30 mouse cellular contexts compared by ENCODE assay signal in the genomic region with DNA sequence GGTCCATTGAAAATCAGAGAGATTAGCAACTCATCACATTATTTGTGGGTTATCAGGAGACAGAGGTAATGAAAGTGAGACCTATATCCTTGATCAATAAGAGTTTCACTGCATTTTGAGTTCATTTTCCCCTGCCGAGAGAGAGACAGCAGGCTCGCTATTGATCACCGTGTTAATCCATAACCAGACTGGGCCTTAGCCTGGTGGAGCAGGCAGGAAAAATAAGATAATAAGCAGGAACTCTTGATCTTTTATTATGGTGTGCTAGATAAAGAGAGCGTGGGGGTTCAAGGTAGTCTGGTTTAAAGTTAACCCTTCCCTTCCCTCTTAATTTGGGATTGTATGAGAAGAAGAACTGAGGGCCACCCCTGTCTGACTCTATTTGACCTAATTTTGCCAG.
DNase-seq lines count a peak whose midpoint lies in the region; ATAC-seq and TF ChIP-seq lines count a peak whose summit lies in the region.
"Had no signal": no experiment of that assay in that cellular context is flagged by ENCODE, and none has a peak within 500 bp of the region (broad histone marks: within the 10 kb centered on the region; RNA-seq: fewer than 3 reads in every experiment).

No protein-coding gene starts in this region.

- no peak for TF ChIP-seq EP300 in stomach, postnatal 0 days (optimal IDR thresholded peaks at IDR 0.05)
- no peak for TF ChIP-seq EP300 in liver, postnatal 0 days (IDR thresholded peaks at IDR 0.05; ENCODE audit: low read depth)

- no peak overlapping the region for H3K9ac ChIP-seq in stomach, embryonic 15.5 days
- H3K9ac ChIP-seq in stomach, postnatal 0 days (ENCODE audit: low read length): no peak overlapping the region
- no peak overlapping the region for H3K9ac ChIP-seq in intestine, postnatal 0 days (ENCODE audit: low read depth, low read length)
- H3K9ac ChIP-seq in liver, postnatal 0 days (replicated peaks): no peak overlapping the region
- H3K9ac ChIP-seq: embryonic facial prominence, embryonic 13.5 days; forebrain, embryonic 12.5 days; forebrain, embryonic 15.5 days; hindbrain, embryonic 13.5 days had no signal

- no peak overlapping the region for H3K27ac ChIP-seq in stomach, embryonic 15.5 days
- H3K27ac ChIP-seq in stomach, postnatal 0 days (replicated peaks): no peak overlapping the region
- H3K27ac ChIP-seq in intestine, postnatal 0 days (ENCODE audit: low read depth, low read length): no peak overlapping the region
- no peak overlapping the region for H3K27ac ChIP-seq in liver, postnatal 0 days (ENCODE audit: low read depth)
- H3K27ac ChIP-seq: embryonic facial prominence, embryonic 10.5 days; embryonic facial prominence, embryonic 13.5 days; forebrain, embryonic 12.5 days; forebrain, embryonic 15.5 days; hindbrain, embryonic 10.5 days; hindbrain, embryonic 13.5 days had no signal

- 0 out of 2 replicates have a peak overlapping the region, but pooled peaks have one; percentile 1 for H3K4me2 ChIP-seq in stomach, embryonic 15.5 days
- no peak overlapping the region for H3K4me2 ChIP-seq in stomach, postnatal 0 days (replicated peaks; ENCODE audit: low read depth)
- peak overlapping the region; percentile 50 for H3K4me2 ChIP-seq in intestine, postnatal 0 days (replicated peaks; ENCODE audit: low read depth)
- peak overlapping the region; percentile 53 for H3K4me2 ChIP-seq in liver, postnatal 0 days (ENCODE audit: low read depth, low read length)
- H3K4me2 ChIP-seq: embryonic facial prominence, embryonic 13.5 days; forebrain, embryonic 12.5 days; forebrain, embryonic 15.5 days; heart, embryonic 11.5 days; hindbrain, embryonic 13.5 days had no signal

- peak; percentile 34 for DNase-seq in heart, adult 11 months
- no peak for DNase-seq in heart, postnatal 10 days
- no peak for DNase-seq in stomach, postnatal 0 days (ENCODE audit: low spot score)
- DNase-seq in liver, postnatal 0 days: no peak
- no peak for DNase-seq in gastrocnemius, adult 18-20 months (ENCODE audit: low spot score)
- DNase-seq: adrenal gland, postnatal 10 days; adrenal gland, postnatal 36 days; cerebellum, adult 11 months; cerebellum, adult 2 months; cerebellum, adult 9-11 months; cerebellum, postnatal 36 days; embryo, embryonic 11 days; gastrocnemius, postnatal 10 days; gastrocnemius, postnatal 36 days; heart, postnatal 36 days had no signal

- no peaks in the 10 kb centered on the region for H3K9me3 ChIP-seq in stomach, embryonic 15.5 days
- no peaks in the 10 kb centered on the region for H3K9me3 ChIP-seq in stomach, postnatal 0 days (ENCODE audit: control insufficient read depth, low read length)
- H3K9me3 ChIP-seq in intestine, postnatal 0 days (ENCODE audit: control insufficient read depth): no peaks in the 10 kb centered on the region
- H3K9me3 ChIP-seq in liver, postnatal 0 days (ENCODE audit: low read length): no peaks in the 10 kb centered on the region
- H3K9me3 ChIP-seq: embryonic facial prominence, embryonic 10.5 days; embryonic facial prominence, embryonic 13.5 days; forebrain, embryonic 12.5 days; forebrain, embryonic 15.5 days; hindbrain, embryonic 10.5 days; hindbrain, embryonic 13.5 days had no signal

- H3K4me1 ChIP-seq in stomach, embryonic 15.5 days: no peaks in the 10 kb centered on the region
- H3K4me1 ChIP-seq in stomach, postnatal 0 days (replicated peaks; ENCODE audit: control insufficient read depth, insufficient read depth): no peaks in the 10 kb centered on the region
- no peaks in the 10 kb centered on the region for H3K4me1 ChIP-seq in intestine, postnatal 0 days (replicated peaks; ENCODE audit: control insufficient read depth, insufficient read depth, low read length)
- H3K4me1 ChIP-seq in liver, postnatal 0 days (ENCODE audit: insufficient read depth): no peaks in the 10 kb centered on the region
- H3K4me1 ChIP-seq: embryonic facial prominence, embryonic 10.5 days; embryonic facial prominence, embryonic 13.5 days; forebrain, embryonic 12.5 days; forebrain, embryonic 15.5 days; hindbrain, embryonic 10.5 days; hindbrain, embryonic 13.5 days had no signal

- no peak for ATAC-seq in stomach, embryonic 15.5 days (ENCODE audit: insufficient read depth, low FRiP score, low read depth)
- ATAC-seq in stomach, postnatal 0 days (ENCODE audit: low FRiP score, low TSS enrichment): no peak
- no peak for ATAC-seq in intestine, postnatal 0 days
- ATAC-seq in liver, postnatal 0 days: peak; percentile 53; the same call in 1 of the 2 replicates
- ATAC-seq in CD4-positive, CD25-positive, alpha-beta regulatory T cell, adult 4 months: no peak
- ATAC-seq: forebrain, embryonic 15.5 days; hindbrain, embryonic 16.5 days; Patski had no signal

- intact Hi-C loops in heart, postnatal 10 days (cut with DNase I): no loop called here

- WGBS in stomach, embryonic 15.5 days: 71% methylated on average over 4 of the region's 4 CpGs
- WGBS in stomach, postnatal 0 days: 61% methylated on average over 4 of the region's 4 CpGs
- WGBS in intestine, postnatal 0 days: 41% methylated on average over 4 of the region's 4 CpGs
- 75% methylated on average over 4 of the region's 4 CpGs for WGBS in liver, postnatal 0 days (ENCODE audit: insufficient replicate concordance)

- H3K36me3 ChIP-seq in stomach, embryonic 15.5 days: no peaks in the 10 kb centered on the region
- H3K36me3 ChIP-seq in stomach, postnatal 0 days (ENCODE audit: control insufficient read depth, insufficient read depth, low read length): no peaks in the 10 kb centered on the region
- no peaks in the 10 kb centered on the region for H3K36me3 ChIP-seq in intestine, postnatal 0 days (ENCODE audit: control insufficient read depth, insufficient read depth)
- no peaks in the 10 kb centered on the region for H3K36me3 ChIP-seq in liver, postnatal 0 days (replicated peaks; ENCODE audit: insufficient read depth, low read length)
- H3K36me3 ChIP-seq: embryonic facial prominence, embryonic 10.5 days; embryonic facial prominence, embryonic 13.5 days; forebrain, embryonic 12.5 days; forebrain, embryonic 15.5 days; G1E; hindbrain, embryonic 10.5 days; hindbrain, embryonic 13.5 days had no signal

- no peak overlapping the region for H3K4me3 ChIP-seq in stomach, embryonic 15.5 days (replicated peaks)
- H3K4me3 ChIP-seq in stomach, postnatal 0 days (ENCODE audit: low read depth, low read length): no peak overlapping the region
- H3K4me3 ChIP-seq in intestine, postnatal 0 days (ENCODE audit: low read depth, low read length): no peak overlapping the region
- peak overlapping the region; percentile 25 for H3K4me3 ChIP-seq in liver, postnatal 0 days (ENCODE audit: low read depth, low read length)
- H3K4me3 ChIP-seq: embryonic facial prominence, embryonic 10.5 days; embryonic facial prominence, embryonic 13.5 days; erythroblast, embryonic 14.5 days; forebrain, embryonic 12.5 days; forebrain, embryonic 15.5 days; hindbrain, embryonic 10.5 days; hindbrain, embryonic 13.5 days had no signal

- no peaks in the 10 kb centered on the region for H3K27me3 ChIP-seq in stomach, embryonic 15.5 days (replicated peaks)
- no peaks in the 10 kb centered on the region for H3K27me3 ChIP-seq in stomach, postnatal 0 days (ENCODE audit: control insufficient read depth, insufficient read depth, low read length)
- H3K27me3 ChIP-seq in intestine, postnatal 0 days (replicated peaks; ENCODE audit: control insufficient read depth, insufficient read depth, low read length): no peaks in the 10 kb centered on the region; the same call in 1 of the 2 replicates
- no peaks in the 10 kb centered on the region for H3K27me3 ChIP-seq in liver, postnatal 0 days (ENCODE audit: insufficient read depth, low read length)
- H3K27me3 ChIP-seq: CH12.LX; embryonic facial prominence, embryonic 13.5 days; forebrain, embryonic 15.5 days; hindbrain, embryonic 13.5 days; Patski had no signal

- no peak for TF ChIP-seq CTCF in stomach, postnatal 0 days (IDR thresholded peaks at IDR 0.05; ENCODE audit: low read depth)
- no peak for TF ChIP-seq CTCF in intestine, postnatal 0 days (IDR thresholded peaks at IDR 0.05; ENCODE audit: low read depth)
- TF ChIP-seq CTCF in liver, postnatal 0 days (IDR thresholded peaks at IDR 0.05; ENCODE audit: low read depth): no peak
